Mouse (Mus musculus): ENCODE data around the gene Prkcsh. TPM values are rescaled to one million over a fixed set of nuclear protein-coding genes. Genes with fewer than 3 reads are reported as not detected.

Prkcsh gene
- polyA plus RNA-seq, 1 experiment from 2014 or later: 79.5 TPM

- no peak overlapping the region for H3K9ac ChIP-seq
Observed at GRCm38 (mm10) chr9:22049721-22050270, 47.2 kb downstream of the Prkcsh start.

GRCm38 (mm10) chr9:22050351-22050889, 47.8 kb downstream of the Prkcsh start:
- Histone ChIP-seq H3K9me3 (replicated peaks) (no peaks in the 10 kb centered on the region), H3K27ac (ENCODE audit: poor library complexity, severe bottlenecking) (no peak overlapping the region), H3K9ac (0 out of 2 replicates have a peak overlapping the region, but pooled peaks have one; percentile 2), H3K4me3 (peak overlapping the region; percentile 36), H3K4me2 (peak overlapping the region; percentile 69), H3K27me3 (replicated peaks) (peaks cover 69% of the 10 kb centered on the region), H3K4me1 (replicated peaks) (peaks cover 30% of the 10 kb centered on the region), H3K36me3 (no peaks in the 10 kb centered on the region)
- under 1% methylated on average over 43 of the region's 43 CpGs for WGBS
- peak; percentile 74 for ATAC-seq (ENCODE audit: insufficient number of reproducible peaks, low FRiP score)

More at GRCm38 (mm10) chr9:22049721-22050270, 47.2 kb downstream of the Prkcsh start:
- H3K27me3 ChIP-seq (replicated peaks): peaks cover 62% of the 10 kb centered on the region
- no peaks in the 10 kb centered on the region for H3K9me3 ChIP-seq (replicated peaks)
- H3K4me2 ChIP-seq: no peak overlapping the region
- ATAC-seq (ENCODE audit: insufficient number of reproducible peaks, low FRiP score): no peak
- 0 out of 2 replicates have a peak overlapping the region, but pooled peaks have one; percentile 36 for H3K4me3 ChIP-seq
- 47% methylated on average over 4 of the region's 4 CpGs for WGBS
- no peak overlapping the region for H3K27ac ChIP-seq (ENCODE audit: poor library complexity, severe bottlenecking)
- H3K36me3 ChIP-seq: no peaks in the 10 kb centered on the region
- H3K4me1 ChIP-seq (replicated peaks): peaks cover 30% of the 10 kb centered on the region

GRCm38 (mm10) chr9:22051161-22051957, 48.8 kb downstream of the Prkcsh start:
- Histone ChIP-seq H3K36me3 (no peaks in the 10 kb centered on the region), H3K9ac (0 out of 2 replicates have a peak overlapping the region, but pooled peaks have one; percentile 2), H3K4me2 (peak overlapping the region; percentile 69), H3K9me3 (replicated peaks) (no peaks in the 10 kb centered on the region), H3K4me3 (peak overlapping the region; percentile 36), H3K27me3 (replicated peaks) (peaks cover 78% of the 10 kb centered on the region), H3K4me1 (replicated peaks) (peaks cover 30% of the 10 kb centered on the region), H3K27ac (ENCODE audit: poor library complexity, severe bottlenecking) (no peak overlapping the region)
- WGBS: 3% methylated on average over 65 of the region's 67 CpGs
- peak; percentile 11; the same call in 1 of the 2 replicates for ATAC-seq (ENCODE audit: insufficient number of reproducible peaks, low FRiP score)

- Histone ChIP-seq H3K9ac (0 out of 2 replicates have a peak within 1 kb of the TSS, but pooled peaks have one; percentile 2), H3K9me3 (replicated peaks) (no peaks in the 10 kb centered on the region), H3K27ac (ENCODE audit: poor library complexity, severe bottlenecking) (no peak within 1 kb of the TSS), H3K4me1 (replicated peaks) (peaks cover 30% of the 10 kb centered on the region), H3K36me3 (peaks cover 2% of the 10 kb centered on the region), H3K27me3 (replicated peaks) (peaks cover 80% of the 10 kb centered on the region), H3K4me3 (peak within 1 kb of the TSS; percentile 36), H3K4me2 (peak within 1 kb of the TSS; percentile 69)
- 3% methylated on average over 16 of the region's 28 CpGs for WGBS
- ATAC-seq (ENCODE audit: insufficient number of reproducible peaks, low FRiP score): no peak
Observed at GRCm38 (mm10) chr9:22051958-22052254, 49.3 kb downstream of the Prkcsh start, which contains the start of gene Elavl3. TSS of gene Elavl3 (minus strand) at chr9:22052023.

- Histone ChIP-seq H3K4me1 (replicated peaks) (peaks cover 30% of the 10 kb centered on the region), H3K9ac (no peak overlapping the region), H3K9me3 (replicated peaks) (no peaks in the 10 kb centered on the region), H3K27ac (ENCODE audit: poor library complexity, severe bottlenecking) (no peak overlapping the region), H3K36me3 (peaks cover 18% of the 10 kb centered on the region), H3K27me3 (replicated peaks) (peaks cover 77% of the 10 kb centered on the region), H3K4me2 (no peak overlapping the region), H3K4me3 (no peak overlapping the region)
- ATAC-seq (ENCODE audit: insufficient number of reproducible peaks, low FRiP score): no peak
- WGBS: 25% methylated on average over 6 of the region's 7 CpGs
Observed at GRCm38 (mm10) chr9:22053657-22054056, 51.1 kb downstream of the Prkcsh start.

- ATAC-seq (ENCODE audit: insufficient number of reproducible peaks, low FRiP score): peak; percentile 37; the same call in 1 of the 2 replicates
- H3K27ac ChIP-seq (ENCODE audit: poor library complexity, severe bottlenecking): no peak overlapping the region
- H3K36me3 ChIP-seq: peaks cover 24% of the 10 kb centered on the region
- H3K9me3 ChIP-seq (replicated peaks): no peaks in the 10 kb centered on the region
- WGBS: 2% methylated on average over 32 of the region's 32 CpGs
- peaks cover 28% of the 10 kb centered on the region for H3K4me1 ChIP-seq (replicated peaks)
- peak overlapping the region; percentile 32 for H3K4me2 ChIP-seq
- H3K4me3 ChIP-seq: no peak overlapping the region
- peaks cover 68% of the 10 kb centered on the region for H3K27me3 ChIP-seq (replicated peaks)
- H3K9ac ChIP-seq: no peak overlapping the region
Observed at GRCm38 (mm10) chr9:22054411-22055076, 51.9 kb downstream of the Prkcsh start.

- H3K4me1 ChIP-seq (replicated peaks): peaks cover 19% of the 10 kb centered on the region
- H3K4me3 ChIP-seq: no peak overlapping the region
- ATAC-seq (ENCODE audit: insufficient number of reproducible peaks, low FRiP score): no peak
- WGBS: 33% methylated on average over 29 of the region's 29 CpGs
- H3K9ac ChIP-seq: no peak overlapping the region
- H3K36me3 ChIP-seq: peaks cover 28% of the 10 kb centered on the region
- H3K9me3 ChIP-seq (replicated peaks): no peaks in the 10 kb centered on the region
- peaks cover 57% of the 10 kb centered on the region for H3K27me3 ChIP-seq (replicated peaks)
- no peak overlapping the region for H3K4me2 ChIP-seq
- no peak overlapping the region for H3K27ac ChIP-seq (ENCODE audit: poor library complexity, severe bottlenecking)
Observed at GRCm38 (mm10) chr9:22055713-22056112, 53.1 kb downstream of the Prkcsh start.

- no peak overlapping the region for H3K4me2 ChIP-seq
- no peak for ATAC-seq (ENCODE audit: insufficient number of reproducible peaks, low FRiP score)
- no peak overlapping the region for H3K9ac ChIP-seq
- peaks cover 33% of the 10 kb centered on the region for H3K36me3 ChIP-seq
- no peak overlapping the region for H3K27ac ChIP-seq (ENCODE audit: poor library complexity, severe bottlenecking)
- H3K27me3 ChIP-seq (replicated peaks): peaks cover 50% of the 10 kb centered on the region
- H3K9me3 ChIP-seq (replicated peaks): no peaks in the 10 kb centered on the region
- no peak overlapping the region for H3K4me3 ChIP-seq
- 67% methylated on average over 9 of the region's 9 CpGs for WGBS
- H3K4me1 ChIP-seq (replicated peaks): peaks cover 12% of the 10 kb centered on the region
Observed at GRCm38 (mm10) chr9:22056303-22056910, 53.8 kb downstream of the Prkcsh start.

- ATAC-seq (ENCODE audit: insufficient number of reproducible peaks, low FRiP score): no peak; the same call in 1 of the 2 replicates
- no peak overlapping the region for H3K9ac ChIP-seq
Observed at GRCm38 (mm10) chr9:22057031-22057517, 54.5 kb downstream of the Prkcsh start.

GRCm38 (mm10) chr9:22058011-22058424, 55.4 kb downstream of the Prkcsh start:
- WGBS: 77% methylated on average over 9 of the region's 9 CpGs
- Histone ChIP-seq H3K36me3 (peaks cover 48% of the 10 kb centered on the region), H3K9ac (no peak overlapping the region), H3K4me1 (replicated peaks) (peaks cover 5% of the 10 kb centered on the region), H3K4me3 (no peak overlapping the region), H3K9me3 (replicated peaks) (no peaks in the 10 kb centered on the region), H3K4me2 (no peak overlapping the region), H3K27me3 (replicated peaks) (peaks cover 34% of the 10 kb centered on the region), H3K27ac (ENCODE audit: poor library complexity, severe bottlenecking) (no peak overlapping the region)
- no peak for ATAC-seq (ENCODE audit: insufficient number of reproducible peaks, low FRiP score)

More at GRCm38 (mm10) chr9:22057031-22057517, 54.5 kb downstream of the Prkcsh start:
- no peaks in the 10 kb centered on the region for H3K9me3 ChIP-seq (replicated peaks)
- no peak overlapping the region for H3K4me3 ChIP-seq
- peaks cover 44% of the 10 kb centered on the region for H3K27me3 ChIP-seq (replicated peaks)
- H3K4me2 ChIP-seq: no peak overlapping the region
- peaks cover 5% of the 10 kb centered on the region for H3K4me1 ChIP-seq (replicated peaks)
- WGBS: 89% methylated on average over 9 of the region's 9 CpGs
- no peak overlapping the region for H3K27ac ChIP-seq (ENCODE audit: poor library complexity, severe bottlenecking)
- H3K36me3 ChIP-seq: peaks cover 39% of the 10 kb centered on the region

Data from heart, embryonic 12.5 days (tissue).